Mouse (Mus musculus): Measurements from ENCODE around the gene Gm45194.

Gene Gm45194

DNA sequence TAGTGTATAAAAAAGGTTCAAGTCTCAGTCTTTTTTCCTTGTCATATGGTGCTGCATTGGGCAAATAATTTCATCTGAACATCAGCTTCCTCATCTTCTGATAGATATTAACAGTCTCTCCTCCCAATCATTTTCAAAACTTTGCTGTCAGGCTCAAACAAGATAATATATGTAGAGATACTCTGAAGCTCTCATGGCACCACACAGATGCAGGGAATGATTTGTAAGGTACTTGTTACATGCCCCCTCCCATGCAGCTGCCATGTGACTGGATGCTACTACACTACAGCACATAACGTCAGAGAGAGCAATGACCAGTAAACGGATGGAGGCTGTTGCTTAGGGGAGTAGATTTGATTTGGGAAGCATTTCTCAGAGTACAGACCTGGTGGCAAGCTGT, at the start of gene Gm45194:
TSS of gene Gm45194 (plus strand) at position 301 of the 400 bp plus-strand sequence.
- no peak for DNase-seq

GRCm38 (mm10) chrX:111855878-111856277, 35.3 kb upstream of the Gm45194 start:
- DNase-seq = no peak

DNA sequence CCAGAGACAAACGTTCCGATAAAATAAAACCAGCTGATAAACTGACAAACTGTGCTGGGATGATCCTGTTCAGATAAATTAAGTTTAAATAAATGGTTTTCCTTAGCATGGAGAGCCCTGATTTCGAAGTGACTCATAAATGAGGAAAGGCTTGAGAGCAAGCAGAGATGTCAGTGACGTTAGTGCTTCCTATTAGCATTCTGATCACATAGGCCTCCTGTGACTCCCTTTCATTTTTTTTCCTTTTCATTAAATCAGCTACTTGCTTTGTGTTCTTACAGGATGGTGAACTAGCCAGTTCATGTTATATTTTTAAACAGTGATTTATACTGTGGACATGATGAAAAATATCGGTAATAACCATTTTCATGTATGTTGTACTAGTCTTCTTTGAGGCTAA, 9.9 kb upstream of the Gm45194 start:
- no peak for DNase-seq

- no peak for DNase-seq
These were observed 3.3 kb downstream of the Gm45194 start for GRCm38 (mm10) chrX:111894321-111895050.

- no peak for DNase-seq
These were observed 4.0 kb downstream of the Gm45194 start for GRCm38 (mm10) chrX:111895084-111895779.

DNA sequence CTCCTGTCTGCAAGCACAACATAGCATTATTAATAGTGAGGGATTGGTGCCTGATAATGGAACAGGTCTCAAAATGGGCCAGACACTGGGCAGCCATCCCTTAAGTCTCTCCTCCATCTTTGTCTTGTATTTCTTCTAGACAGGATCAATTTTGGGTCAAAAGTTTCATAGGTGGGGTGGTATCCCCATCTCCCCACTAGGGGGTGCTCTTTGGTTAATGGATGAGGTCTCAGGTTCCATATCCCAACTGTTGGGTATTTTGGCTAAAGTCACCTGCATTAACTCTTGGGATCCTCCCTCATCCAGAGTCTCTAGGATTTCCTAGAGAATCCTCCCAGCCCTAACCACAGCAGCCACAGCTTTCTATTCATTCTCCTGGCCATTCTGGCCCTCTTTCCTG, 26.2 kb downstream of the Gm45194 start:
- DNase-seq = no peak

DNA sequence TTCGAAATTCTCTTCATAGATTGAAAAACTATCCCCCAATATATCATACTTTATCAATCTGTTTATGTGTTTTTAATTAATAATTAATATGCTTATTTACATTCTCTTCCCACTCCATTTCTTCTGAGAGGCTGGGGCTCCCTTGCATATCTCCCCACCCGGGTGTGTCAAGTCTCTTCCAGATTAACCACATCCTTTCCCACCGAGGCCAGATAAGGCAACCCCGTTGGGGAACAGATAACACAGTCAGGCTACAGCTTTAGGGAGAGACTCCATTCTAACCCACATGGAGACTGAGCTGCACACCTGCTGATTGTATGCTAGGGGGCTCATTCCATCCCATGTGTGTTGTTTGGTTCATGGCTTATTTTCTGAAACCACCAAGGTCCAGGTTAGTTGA, 69.7 kb downstream of the Gm45194 start:
- DNase-seq = no peak

- no peak for DNase-seq
These were observed 108.5 kb downstream of the Gm45194 start for GRCm38 (mm10) chrX:111999661-112000060.

DNA sequence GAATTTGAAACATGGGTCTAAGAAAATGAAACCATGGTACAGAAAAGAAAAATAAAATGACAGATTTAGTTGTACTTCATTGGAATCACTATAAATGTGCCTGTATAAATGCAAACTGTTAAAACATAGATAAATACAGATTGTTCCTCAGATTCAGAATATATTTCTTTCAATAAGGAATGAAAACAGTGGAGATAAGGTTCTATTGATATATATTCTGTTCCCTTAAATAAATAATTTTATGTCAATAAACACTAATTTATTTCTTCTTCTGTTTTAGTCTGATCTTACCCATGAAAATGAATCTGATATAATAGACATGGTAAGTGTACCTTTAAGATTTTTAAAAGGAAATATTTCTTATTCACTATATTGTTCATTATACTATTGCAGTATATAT, 119.5 kb downstream of the Gm45194 start, which contains the start of gene Tex16:
TSS of gene Tex16 (plus strand) at position 301 of the 400 bp plus-strand sequence.
- no peak for DNase-seq

- no peak for DNase-seq
These were observed 347.6 kb downstream of the Gm45194 start, which contains the start of gene 4933403O08Rik for GRCm38 (mm10) chrX:112238749-112239148. 4933403O08Rik (plus strand) TSS chrX:112239049.

GRCm38 (mm10) chrX:112242916-112243315, 351.7 kb downstream of the Gm45194 start:
- DNase-seq = no peak

GRCm38 (mm10) chrX:112255513-112255912, 364.3 kb downstream of the Gm45194 start:
- peak; percentile 57 for DNase-seq

GRCm38 (mm10) chrX:112273550-112273949, 382.4 kb downstream of the Gm45194 start:
- DNase-seq = no peak
